Mouse (Mus musculus): ENCODE measurements around the gene Lrrc73. TPM values are rescaled to one million over a fixed set of nuclear protein-coding genes. Genes with fewer than 3 reads are reported as not detected.

The Lrrc73 gene
- total and polyA plus RNA-seq, 3 experiments: 0.27 to 1.5 (median 0.38) TPM

DNA sequence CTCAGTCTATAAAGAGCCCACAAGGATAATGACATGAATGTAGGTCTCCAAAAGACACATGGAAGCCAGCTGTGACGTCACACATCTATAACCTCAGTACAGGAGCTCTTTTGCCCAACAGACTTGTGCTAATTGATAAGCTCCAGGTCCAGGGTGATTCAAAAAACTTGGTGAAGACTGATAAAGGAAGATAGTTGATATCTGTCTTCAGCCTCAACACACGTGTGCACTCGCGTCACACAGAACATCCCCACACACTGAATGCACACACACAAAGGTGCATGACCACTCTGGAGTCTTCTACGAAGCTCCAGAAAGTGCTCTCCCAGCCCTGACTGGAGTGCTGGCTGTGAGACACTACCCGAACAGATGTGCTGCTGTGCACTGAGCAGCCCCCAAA lies 16.3 kb upstream of the Lrrc73 start:
- H3K4me1 ChIP-seq (ENCODE audit: insufficient read depth, low read depth, low read length): peaks cover 49% of the 10 kb centered on the region
- no peak for TF ChIP-seq CTCF (IDR thresholded peaks at IDR 0.05; ENCODE audit: low read depth, low read length)
- TF ChIP-seq TAL1 (conservative IDR thresholded peaks at IDR 0.05; ENCODE audit: low read depth, low read length): peak; percentile 41
- TF ChIP-seq POLR2AphosphoS5 (IDR thresholded peaks at IDR 0.05; ENCODE audit: insufficient replicate concordance, low read depth, low read length): no peak
- TF ChIP-seq GATA1 (IDR thresholded peaks at IDR 0.05; ENCODE audit: borderline replicate concordance, low read length): no peak
- no peaks in the 10 kb centered on the region for H3K27me3 ChIP-seq (ENCODE audit: insufficient read depth, low read length)
- peaks cover 90% of the 10 kb centered on the region for H3K36me3 ChIP-seq (replicated peaks)
- DNase-seq (ENCODE audit: low spot score) (no peak), ATAC-seq (ENCODE audit: extremely low read depth, insufficient number of reproducible peaks, low FRiP score, poor library complexity, severe bottlenecking) (peak; percentile 35; the same call in 1 of the 2 replicates)
- H3K4me3 ChIP-seq (ENCODE audit: low read depth, low read length): no peak overlapping the region; the same call in 1 of the 2 replicates
- no peaks in the 10 kb centered on the region for H3K9me3 ChIP-seq (replicated peaks)

- H3K4me3 ChIP-seq (ENCODE audit: low read depth, low read length): no peak overlapping the region; the same call in 1 of the 2 replicates
- TF ChIP-seq CTCF (IDR thresholded peaks at IDR 0.05; ENCODE audit: low read depth, low read length) (no peak), TAL1 (conservative IDR thresholded peaks at IDR 0.05; ENCODE audit: low read depth, low read length) (no peak), POLR2AphosphoS5 (IDR thresholded peaks at IDR 0.05; ENCODE audit: insufficient replicate concordance, low read depth, low read length) (no peak), GATA2 (IDR thresholded peaks at IDR 0.05; ENCODE audit: borderline replicate concordance, low read depth, low read length) (no peak), GATA1 (IDR thresholded peaks at IDR 0.05; ENCODE audit: borderline replicate concordance, low read length) (no peak)
- peaks cover 53% of the 10 kb centered on the region for H3K4me1 ChIP-seq (ENCODE audit: insufficient read depth, low read depth, low read length)
- DNase-seq (ENCODE audit: low spot score) (no peak), ATAC-seq (ENCODE audit: extremely low read depth, insufficient number of reproducible peaks, low FRiP score, poor library complexity, severe bottlenecking) (no peak)
- peaks cover 94% of the 10 kb centered on the region for H3K36me3 ChIP-seq (replicated peaks)
- H3K27me3 ChIP-seq (ENCODE audit: insufficient read depth, low read length): no peaks in the 10 kb centered on the region
- no peaks in the 10 kb centered on the region for H3K9me3 ChIP-seq (replicated peaks)
Observed at GRCm38 (mm10) chr17:46237480-46237879, 15.9 kb upstream of the Lrrc73 start.

DNA sequence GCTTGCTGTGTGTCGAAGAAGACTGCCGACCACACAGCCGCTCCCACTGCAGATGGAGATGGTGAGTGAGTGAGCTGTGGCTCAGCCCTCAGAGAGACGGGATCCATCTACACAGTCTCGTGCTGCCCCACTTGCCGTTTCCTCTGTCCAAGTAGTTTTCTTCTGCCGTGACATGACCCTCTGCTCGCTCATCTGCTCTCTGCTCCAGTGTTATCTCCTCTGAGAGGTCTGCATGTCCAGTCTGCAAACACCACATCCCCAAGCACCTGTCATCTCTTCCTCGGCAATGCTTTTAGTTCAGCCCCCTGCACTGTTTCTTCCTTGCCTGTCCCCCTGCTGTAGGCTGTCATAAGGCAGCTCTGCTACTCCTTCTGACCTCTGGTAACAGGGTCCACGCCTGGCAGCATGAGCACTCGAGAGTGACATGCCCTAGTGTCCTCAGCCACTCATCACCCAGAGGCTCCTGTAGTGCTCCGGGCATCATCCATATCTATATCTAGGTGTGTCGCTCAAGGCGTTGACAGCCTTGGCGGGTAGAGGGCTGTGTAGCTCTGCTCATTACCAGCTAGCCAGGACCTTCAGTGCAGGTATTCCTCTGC lies 13.7 kb upstream of the Lrrc73 start:
- Histone ChIP-seq H3K4me3 (ENCODE audit: low read depth, low read length) (no peak overlapping the region), H3K9me3 (replicated peaks) (no peaks in the 10 kb centered on the region), H3K4me1 (ENCODE audit: insufficient read depth, low read depth, low read length) (peaks cover 64% of the 10 kb centered on the region), H3K36me3 (replicated peaks) (peaks cover 95% of the 10 kb centered on the region), H3K27me3 (ENCODE audit: insufficient read depth, low read length) (no peaks in the 10 kb centered on the region)
- DNase-seq (ENCODE audit: low spot score): no peak
- no peak for ATAC-seq (ENCODE audit: extremely low read depth, insufficient number of reproducible peaks, low FRiP score, poor library complexity, severe bottlenecking)
- TF ChIP-seq TAL1 (conservative IDR thresholded peaks at IDR 0.05; ENCODE audit: low read depth, low read length) (no peak), POLR2AphosphoS5 (IDR thresholded peaks at IDR 0.05; ENCODE audit: insufficient replicate concordance, low read depth, low read length) (no peak), CTCF (IDR thresholded peaks at IDR 0.05; ENCODE audit: low read depth, low read length) (no peak), GATA1 (IDR thresholded peaks at IDR 0.05; ENCODE audit: borderline replicate concordance, low read length) (no peak), GATA2 (IDR thresholded peaks at IDR 0.05; ENCODE audit: borderline replicate concordance, low read depth, low read length) (no peak)

DNA sequence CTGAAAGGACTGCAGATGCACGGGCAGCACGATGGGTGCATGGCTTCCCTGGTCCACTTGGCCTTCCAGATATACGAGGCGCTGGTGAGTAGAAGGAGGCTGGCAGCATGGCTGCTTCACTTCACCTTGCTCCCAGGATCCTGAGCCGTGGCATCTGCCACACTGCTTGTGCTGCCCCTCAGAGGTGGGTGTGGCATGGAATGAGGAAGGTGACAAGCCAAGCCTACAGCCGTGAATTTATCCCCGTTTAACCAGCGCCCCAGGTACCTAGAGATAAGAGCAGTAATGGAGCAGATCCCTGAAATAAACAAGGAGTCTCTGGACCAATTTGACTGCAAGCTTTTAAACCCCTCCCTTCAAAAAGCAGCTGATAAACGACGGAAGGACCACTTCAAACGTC lies 11.9 kb upstream of the Lrrc73 start:
- H3K9me3 ChIP-seq (replicated peaks): no peaks in the 10 kb centered on the region
- peaks cover 70% of the 10 kb centered on the region for H3K4me1 ChIP-seq (ENCODE audit: insufficient read depth, low read depth, low read length)
- TF ChIP-seq CTCF (IDR thresholded peaks at IDR 0.05; ENCODE audit: low read depth, low read length) (no peak), GATA1 (IDR thresholded peaks at IDR 0.05; ENCODE audit: borderline replicate concordance, low read length) (no peak), GATA2 (IDR thresholded peaks at IDR 0.05; ENCODE audit: borderline replicate concordance, low read depth, low read length) (no peak), POLR2AphosphoS5 (IDR thresholded peaks at IDR 0.05; ENCODE audit: insufficient replicate concordance, low read depth, low read length) (no peak), TAL1 (conservative IDR thresholded peaks at IDR 0.05; ENCODE audit: low read depth, low read length) (no peak)
- peak overlapping the region; percentile 2; the same call in 1 of the 2 replicates for H3K4me3 ChIP-seq (ENCODE audit: low read depth, low read length)
- no peaks in the 10 kb centered on the region for H3K27me3 ChIP-seq (ENCODE audit: insufficient read depth, low read length)
- peaks cover 99% of the 10 kb centered on the region for H3K36me3 ChIP-seq (replicated peaks)
- no peak for ATAC-seq (ENCODE audit: extremely low read depth, insufficient number of reproducible peaks, low FRiP score, poor library complexity, severe bottlenecking)
- no peak for DNase-seq (ENCODE audit: low spot score)

- H3K36me3 ChIP-seq (replicated peaks): peaks cover 96% of the 10 kb centered on the region
- TF ChIP-seq CTCF (IDR thresholded peaks at IDR 0.05; ENCODE audit: low read depth, low read length) (no peak), TAL1 (conservative IDR thresholded peaks at IDR 0.05; ENCODE audit: low read depth, low read length) (no peak), POLR2AphosphoS5 (IDR thresholded peaks at IDR 0.05; ENCODE audit: insufficient replicate concordance, low read depth, low read length) (no peak), GATA1 (IDR thresholded peaks at IDR 0.05; ENCODE audit: borderline replicate concordance, low read length) (no peak), GATA2 (IDR thresholded peaks at IDR 0.05; ENCODE audit: borderline replicate concordance, low read depth, low read length) (no peak)
Observed at GRCm38 (mm10) chr17:46242274-46242673, 11.1 kb upstream of the Lrrc73 start.

DNA sequence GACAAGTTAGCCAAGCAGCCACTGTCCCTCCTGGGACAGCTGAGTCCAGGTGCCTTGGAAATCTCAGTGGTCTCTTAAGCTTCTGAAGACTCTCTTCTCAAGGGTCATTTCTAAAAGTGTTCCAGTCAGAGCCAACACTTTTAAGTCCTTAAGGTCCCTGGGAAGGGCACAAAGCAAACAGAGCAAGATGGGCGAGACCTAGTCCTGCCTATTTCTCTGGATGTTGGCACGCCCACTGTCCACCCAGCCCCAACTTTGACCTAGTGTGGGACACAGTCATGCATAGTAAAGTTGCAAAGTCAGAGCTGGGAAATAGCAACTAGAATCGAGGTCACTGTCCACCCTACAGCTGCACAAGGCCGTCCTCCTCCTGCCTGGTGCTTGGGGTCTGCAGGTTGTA lies 10.3 kb upstream of the Lrrc73 start:
- no peaks in the 10 kb centered on the region for H3K27me3 ChIP-seq (ENCODE audit: insufficient read depth, low read length)
- H3K4me3 ChIP-seq (ENCODE audit: low read depth, low read length): no peak overlapping the region
- peaks cover 64% of the 10 kb centered on the region for H3K4me1 ChIP-seq (ENCODE audit: insufficient read depth, low read depth, low read length)
- TF ChIP-seq GATA2 (IDR thresholded peaks at IDR 0.05; ENCODE audit: borderline replicate concordance, low read depth, low read length) (no peak), GATA1 (IDR thresholded peaks at IDR 0.05; ENCODE audit: borderline replicate concordance, low read length) (no peak), CTCF (IDR thresholded peaks at IDR 0.05; ENCODE audit: low read depth, low read length) (no peak), POLR2AphosphoS5 (IDR thresholded peaks at IDR 0.05; ENCODE audit: insufficient replicate concordance, low read depth, low read length) (no peak)
- H3K9me3 ChIP-seq (replicated peaks): no peaks in the 10 kb centered on the region
- DNase-seq (ENCODE audit: low spot score): no peak
- no peak for ATAC-seq (ENCODE audit: extremely low read depth, insufficient number of reproducible peaks, low FRiP score, poor library complexity, severe bottlenecking)
- H3K36me3 ChIP-seq (replicated peaks): peaks cover 88% of the 10 kb centered on the region

More at GRCm38 (mm10) chr17:46242274-46242673, 11.1 kb upstream of the Lrrc73 start:
- ATAC-seq (ENCODE audit: extremely low read depth, insufficient number of reproducible peaks, low FRiP score, poor library complexity, severe bottlenecking) (no peak), DNase-seq (ENCODE audit: low spot score) (no peak)
- Histone ChIP-seq H3K4me1 (ENCODE audit: insufficient read depth, low read depth, low read length) (peaks cover 68% of the 10 kb centered on the region), H3K4me3 (ENCODE audit: low read depth, low read length) (no peak overlapping the region), H3K9me3 (replicated peaks) (no peaks in the 10 kb centered on the region), H3K27me3 (ENCODE audit: insufficient read depth, low read length) (no peaks in the 10 kb centered on the region)

All from G1E (cell line).